Mouse (Mus musculus) bone marrow macrophage, adult 2 months (primary cell): Measurements from ENCODE around the gene Frem3.

Experiments
- CTCF ChIP-seq: IDR thresholded peaks from 2 replicates; pipeline ENCODE4 v1.5.1; 2012; ENCODE audit warnings: low read depth, mild to moderate bottlenecking, low read length, moderate library complexity
- POLR2A ChIP-seq: IDR thresholded peaks from 2 replicates; pipeline ENCODE4 v1.6.1; 2012; ENCODE audit warnings: mild to moderate bottlenecking, low read depth, low read length, borderline replicate concordance

- TF ChIP-seq CTCF (0 out of 2 replicates have a peak, but pooled peaks have one; percentile 6), POLR2A (no peak)
These were observed 100.0 kb downstream of the Frem3 start for GRCm38 (mm10) chr8:80710670-80711400.
